Mouse (Mus musculus) intestine, postnatal 0 days (tissue): ENCODE results near the gene Dlgap4. TPM values are rescaled to one million over a fixed set of nuclear protein-coding genes. Genes with fewer than 3 reads are reported as not detected.

Experiments used
- ATAC-seq: fragments of 200-750 bp; cut with Nextera tagmentation; 2 replicates; pipeline ENCODE4 v1.8.0; 2017; ENCODE audit warnings: mild to moderate bottlenecking, moderate TSS enrichment, moderate library complexity
- H3K27ac ChIP-seq: fragments of 300-500 bp; sonication (generic); 2 replicates; pipeline ENCODE4 v1.5.1; 2014; ENCODE audit warnings: mild to moderate bottlenecking, low read depth, low read length, moderate library complexity
- H3K27me3 ChIP-seq: fragments of 300-500 bp; sonication (generic); replicated peaks from 2 replicates; pipeline ENCODE4 v1.6.1; 2014; ENCODE audit warnings: low read length, mixed read lengths; ENCODE audit not compliant: control insufficient read depth, insufficient read depth
- H3K36me3 ChIP-seq: fragments of 300-500 bp; sonication (generic); 2 replicates; pipeline ENCODE4 v1.6.1; 2014; ENCODE audit warnings: mild to moderate bottlenecking, moderate library complexity; ENCODE audit not compliant: control insufficient read depth, insufficient read depth
- H3K4me1 ChIP-seq: fragments of 300-500 bp; sonication (generic); replicated peaks from 2 replicates; pipeline ENCODE4 v1.6.1; 2014; ENCODE audit warnings: antibody characterized with exemption, low read length, mixed read lengths; ENCODE audit not compliant: control insufficient read depth, insufficient read depth
- H3K4me2 ChIP-seq: fragments of 300-500 bp; sonication (generic); replicated peaks from 2 replicates; pipeline ENCODE4 v1.6.1; 2014; ENCODE audit warnings: low read depth, mild to moderate bottlenecking, moderate library complexity
- H3K4me3 ChIP-seq: fragments of 300-500 bp; sonication (generic); 2 replicates; pipeline ENCODE4 v1.5.1; 2014; ENCODE audit warnings: low read depth, low read length
- H3K9ac ChIP-seq: fragments of 300-500 bp; sonication (generic); 2 replicates; pipeline ENCODE4 v1.6.1; 2014; ENCODE audit warnings: mild to moderate bottlenecking, low read depth, low read length
- H3K9me3 ChIP-seq: fragments of 300-500 bp; sonication (generic); 2 replicates; pipeline ENCODE4 v1.6.1; 2016; ENCODE audit warnings: mixed run types; ENCODE audit not compliant: control insufficient read depth
- CTCF ChIP-seq: sonication (generic); IDR thresholded peaks from 2 replicates; pipeline ENCODE4 v1.5.1; 2016; ENCODE audit warnings: low read depth, mild to moderate bottlenecking, control low read depth, antibody characterized with exemption, moderate library complexity
- WGBS: fragments of 180-500 bp; shearing (Covaris S2); extraction: QIAGEN DNeasy Blood & Tissue Kit; methylation state at CpG from one replicate; pipeline ENCODE4 v1.1.7; 2014; 5-methylcytosine and 5-hydroxymethylcytosine counted together
- polyA plus RNA-seq: library from polyadenylated mRNA; unstranded; fragments of >200 nt; fragmentation: Nextera tagmentation; extraction: Ambion mirVana; gene quantifications from 2 replicates; pipeline ENCODE4 v1.2.1, GENCODE M21; 2015

Dlgap4 gene
- polyA plus RNA-seq, 1 experiment from 2014 or later: 43.1 TPM

DNA sequence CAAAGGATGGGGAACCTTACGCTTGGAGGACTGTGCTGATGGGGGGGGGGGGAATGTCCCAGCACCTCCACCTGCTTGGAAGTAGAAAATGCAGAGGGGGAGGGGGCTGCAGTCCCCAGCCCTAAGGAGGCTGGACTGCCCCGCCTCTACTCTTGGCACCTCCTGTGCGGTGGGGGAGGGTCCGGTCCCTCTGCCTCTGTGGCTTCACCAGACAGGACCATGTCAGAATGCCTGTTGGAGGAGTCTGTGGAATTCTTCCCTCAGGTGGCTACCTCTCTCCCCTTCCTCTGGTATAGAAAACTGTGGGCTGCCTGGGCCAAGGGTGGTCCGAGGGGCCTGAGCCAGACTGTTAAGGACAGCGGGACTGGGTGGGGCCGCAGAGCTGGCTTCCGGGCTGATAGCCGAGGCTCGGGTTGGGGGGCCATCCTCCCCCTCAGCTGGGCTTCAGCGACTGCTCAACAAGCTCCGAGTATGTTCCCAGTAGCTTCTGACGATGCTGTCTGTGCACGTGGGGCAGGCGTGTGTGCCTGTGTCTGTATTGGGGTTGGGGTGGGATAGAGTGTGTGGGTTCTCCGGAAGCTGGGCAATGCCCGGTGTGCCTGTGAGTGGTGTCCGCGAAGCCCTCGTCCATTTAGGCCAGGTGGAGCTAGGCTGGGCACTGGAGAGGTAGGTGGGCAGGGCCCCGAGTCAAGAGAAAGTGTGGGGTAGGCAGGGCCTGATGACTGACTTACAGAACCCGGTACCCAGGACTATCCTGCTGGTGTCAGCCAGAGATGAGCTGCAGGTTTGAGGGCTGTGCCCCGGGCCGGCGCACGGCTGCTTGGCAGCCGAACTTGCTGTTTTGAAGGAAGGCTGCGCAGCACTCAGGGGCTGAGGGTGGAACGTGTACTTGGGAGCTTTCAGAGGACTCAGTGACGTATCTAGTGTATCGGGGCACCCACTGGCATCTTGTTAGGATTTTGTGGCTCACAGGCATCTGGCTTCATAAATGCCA is 1.5 kb downstream of the Dlgap4 start:
- Histone ChIP-seq H3K27me3 (peaks cover 46% of the 10 kb centered on the region), H3K4me3 (no peak overlapping the region), H3K9ac (no peak overlapping the region), H3K4me1 (no peaks in the 10 kb centered on the region), H3K36me3 (no peaks in the 10 kb centered on the region), H3K4me2 (peak overlapping the region; percentile 80; the same call in 1 of the 2 replicates), H3K27ac (no peak overlapping the region), H3K9me3 (no peaks in the 10 kb centered on the region)
- WGBS: 10% methylated on average over 31 of the region's 31 CpGs
- no peak for TF ChIP-seq CTCF
- ATAC-seq: peak; percentile 37; the same call in 1 of the 2 replicates

DNA sequence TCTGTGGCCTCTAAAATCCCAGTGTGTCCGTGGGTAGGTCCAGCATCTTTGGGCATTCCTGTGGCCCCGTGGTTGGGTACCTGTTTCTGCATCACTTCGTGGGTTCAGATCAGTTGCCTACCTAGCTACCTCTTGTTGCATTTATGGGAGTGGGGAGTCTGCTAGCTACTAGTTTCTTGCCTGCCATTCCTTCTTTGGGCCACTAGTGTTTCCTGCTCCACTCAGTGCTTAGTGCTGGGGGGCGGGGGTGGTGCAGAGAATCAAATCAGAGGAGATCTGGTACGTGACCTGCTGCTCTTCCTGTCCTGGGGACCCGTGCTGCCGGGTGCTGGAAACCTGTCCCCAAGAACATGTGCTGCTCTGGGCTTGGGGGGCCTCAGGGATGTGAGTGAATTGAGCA is 3.0 kb downstream of the Dlgap4 start:
- H3K4me1 ChIP-seq: no peaks in the 10 kb centered on the region
- no peak for ATAC-seq
- H3K4me2 ChIP-seq: no peak overlapping the region
- no peak overlapping the region for H3K9ac ChIP-seq
- H3K27ac ChIP-seq: no peak overlapping the region
- TF ChIP-seq CTCF: 0 out of 2 replicates have a peak, but pooled peaks have one; percentile 7
- peaks cover 46% of the 10 kb centered on the region for H3K27me3 ChIP-seq
- WGBS: 67% methylated on average over 7 of the region's 7 CpGs
- H3K36me3 ChIP-seq: no peaks in the 10 kb centered on the region
- H3K9me3 ChIP-seq: no peaks in the 10 kb centered on the region
- no peak overlapping the region for H3K4me3 ChIP-seq

- no peaks in the 10 kb centered on the region for H3K9me3 ChIP-seq
- H3K4me1 ChIP-seq: no peaks in the 10 kb centered on the region
- H3K4me3 ChIP-seq: no peak overlapping the region
- 41% methylated on average over 11 of the region's 11 CpGs for WGBS
- H3K27me3 ChIP-seq: peaks cover 41% of the 10 kb centered on the region
- ATAC-seq: no peak
- H3K9ac ChIP-seq: no peak overlapping the region
- H3K4me2 ChIP-seq: no peak overlapping the region
- no peak for TF ChIP-seq CTCF
- H3K27ac ChIP-seq: no peak overlapping the region
- no peaks in the 10 kb centered on the region for H3K36me3 ChIP-seq
Measured at GRCm38 (mm10) chr2:156617536-156617935, 4.0 kb downstream of the Dlgap4 start.

DNA sequence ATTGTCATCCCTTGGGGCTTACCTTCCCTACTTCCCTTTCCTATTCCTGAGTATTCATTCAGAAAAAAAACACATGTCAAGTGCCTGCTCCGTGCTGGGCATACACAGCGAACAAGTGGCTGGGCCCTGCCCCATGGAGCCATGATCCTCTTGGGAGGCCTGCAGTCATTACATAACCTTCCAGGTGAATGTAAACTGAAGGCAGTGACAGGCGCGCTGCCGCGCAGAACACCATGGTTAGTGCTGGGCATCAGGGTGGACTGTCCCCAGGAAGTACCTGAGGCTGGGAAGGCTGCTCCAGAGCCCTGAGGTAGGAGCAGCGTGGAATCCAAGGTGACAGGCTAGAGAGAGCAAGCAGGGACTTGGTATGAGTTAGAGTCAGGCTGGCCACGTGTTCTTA is 7.4 kb downstream of the Dlgap4 start:
- TF ChIP-seq CTCF: no peak
- no peaks in the 10 kb centered on the region for H3K4me1 ChIP-seq
- no peaks in the 10 kb centered on the region for H3K9me3 ChIP-seq
- H3K9ac ChIP-seq: no peak overlapping the region
- peaks cover 10% of the 10 kb centered on the region; the same call in 1 of the 2 replicates for H3K27me3 ChIP-seq
- H3K36me3 ChIP-seq: no peaks in the 10 kb centered on the region
- 75% methylated on average over 8 of the region's 8 CpGs for WGBS
- H3K4me3 ChIP-seq: no peak overlapping the region
- H3K27ac ChIP-seq: no peak overlapping the region
- ATAC-seq: no peak
- H3K4me2 ChIP-seq: no peak overlapping the region

DNA sequence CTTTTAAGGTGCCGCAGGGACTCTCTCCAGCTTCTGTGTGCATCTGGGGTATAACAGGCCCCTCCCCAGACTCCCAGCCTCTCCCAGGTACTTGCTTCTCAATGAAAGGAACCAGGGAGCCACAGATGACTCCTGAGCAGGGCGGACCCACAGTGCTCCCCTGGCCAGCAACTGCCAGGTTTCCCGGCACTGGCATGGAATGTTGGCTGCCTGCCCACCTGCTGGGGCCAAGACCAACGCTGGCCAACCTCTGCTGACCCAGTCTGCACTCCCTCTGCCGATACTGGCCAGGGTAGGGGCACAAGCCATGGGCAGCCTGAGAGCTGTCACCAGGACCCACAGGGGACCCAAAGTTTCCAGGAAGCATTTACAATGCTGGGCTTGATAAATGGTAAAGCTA is 7.9 kb downstream of the Dlgap4 start:
- no peaks in the 10 kb centered on the region for H3K36me3 ChIP-seq
- H3K4me1 ChIP-seq: no peaks in the 10 kb centered on the region
- H3K9me3 ChIP-seq: no peaks in the 10 kb centered on the region
- no peak overlapping the region for H3K9ac ChIP-seq
- no peak for ATAC-seq
- peaks cover 5% of the 10 kb centered on the region; the same call in 1 of the 2 replicates for H3K27me3 ChIP-seq
- no peak overlapping the region for H3K27ac ChIP-seq
- no peak overlapping the region for H3K4me3 ChIP-seq
- WGBS: 53% methylated on average over 5 of the region's 5 CpGs
- TF ChIP-seq CTCF: no peak
- no peak overlapping the region for H3K4me2 ChIP-seq

- no peak overlapping the region for H3K27ac ChIP-seq
- H3K4me1 ChIP-seq: no peaks in the 10 kb centered on the region
- H3K9ac ChIP-seq: no peak overlapping the region
- no peak overlapping the region for H3K4me3 ChIP-seq
- H3K4me2 ChIP-seq: no peak overlapping the region
- no peak for ATAC-seq
- TF ChIP-seq CTCF: no peak
- WGBS: 86% methylated on average over 6 of the region's 6 CpGs
- H3K27me3 ChIP-seq: no peaks in the 10 kb centered on the region
- H3K36me3 ChIP-seq: no peaks in the 10 kb centered on the region
- H3K9me3 ChIP-seq: no peaks in the 10 kb centered on the region
Measured at GRCm38 (mm10) chr2:156622192-156622591, 8.7 kb downstream of the Dlgap4 start.
